Mouse (Mus musculus) adrenal gland, adult 2 months (tissue): ENCODE measurements around the gene Mapk7. TPM values are rescaled to one million over a fixed set of nuclear protein-coding genes. Genes with fewer than 3 reads are reported as not detected.

ENCODE experiments used
- DNase-seq: peaks from one replicate; pipeline ENCODE4 v3.0.0; 2021
- polyA plus RNA-seq: library from polyadenylated mRNA; depleted of rRNA; stranded (reverse); fragments of >200 nt; gene quantifications from 2 replicates; pipeline ENCODE4 v1.2.3, GENCODE M21; 2012
- total RNA-seq, 2 experiments: library from RNA; stranded (reverse); gene quantifications; 2 replicates each; pipeline ENCODE4 v1.2.3; 2021

Gene Mapk7
- total and polyA plus RNA-seq, 3 experiments: 14.5 to 39.5 (median 15.5) TPM

GRCm38 (mm10) chr11:61490944-61491520 is 3.2 kb downstream of the Mapk7 start:
- no peak for DNase-seq

GRCm38 (mm10) chr11:61489874-61490273 is 4.3 kb downstream of the Mapk7 start:
- DNase-seq: no peak

- no peak for DNase-seq
Observed at GRCm38 (mm10) chr11:61489085-61489484, 5.1 kb downstream of the Mapk7 start.

GRCm38 (mm10) chr11:61487936-61488335 is 6.3 kb downstream of the Mapk7 start:
- no peak for DNase-seq

- DNase-seq: peak; percentile 50
Observed at GRCm38 (mm10) chr11:61487401-61487800, 6.8 kb downstream of the Mapk7 start.

- DNase-seq: no peak
Observed at GRCm38 (mm10) chr11:61486458-61487219, 7.6 kb downstream of the Mapk7 start.

- DNase-seq: no peak
Observed at GRCm38 (mm10) chr11:61485541-61486457, 8.4 kb downstream of the Mapk7 start.

- DNase-seq: no peak
Observed at GRCm38 (mm10) chr11:61484613-61485540, 9.3 kb downstream of the Mapk7 start, which contains the start of gene Mfap4. Gene Mfap4, plus strand, starts transcription at chr11:61485431.

GRCm38 (mm10) chr11:61484256-61484612 is 10.0 kb downstream of the Mapk7 start:
- no peak for DNase-seq

GRCm38 (mm10) chr11:61483226-61483845 is 10.9 kb downstream of the Mapk7 start:
- DNase-seq: no peak

GRCm38 (mm10) chr11:61481239-61482090 is 12.7 kb downstream of the Mapk7 start:
- DNase-seq: no peak

GRCm38 (mm10) chr11:61478788-61479187 is 15.4 kb downstream of the Mapk7 start:
- DNase-seq: no peak

- DNase-seq: no peak
Observed at GRCm38 (mm10) chr11:61477566-61478508, 16.4 kb downstream of the Mapk7 start.

- DNase-seq: no peak
Observed at GRCm38 (mm10) chr11:61476786-61477382, 17.3 kb downstream of the Mapk7 start.

- DNase-seq: no peak
Observed at GRCm38 (mm10) chr11:61473630-61474029, 20.6 kb downstream of the Mapk7 start.

GRCm38 (mm10) chr11:61470880-61471279 is 23.3 kb downstream of the Mapk7 start:
- DNase-seq: no peak

GRCm38 (mm10) chr11:61469317-61469917 is 24.8 kb downstream of the Mapk7 start:
- DNase-seq: no peak

- no peak for DNase-seq
Observed at GRCm38 (mm10) chr11:61468534-61468933, 25.7 kb downstream of the Mapk7 start.
